11 mouse cellular contexts compared by ENCODE assay signal in genomic region chr1:76724453-76724852, GRCm38 (mm10).
DNase-seq lines count a peak whose midpoint lies in the region; ATAC-seq and TF ChIP-seq lines count a peak whose summit lies in the region.
"Had no signal": no experiment of that assay in that cellular context is flagged by ENCODE, and none has a peak within 500 bp of the region (broad histone marks: within the 10 kb centered on the region; RNA-seq: fewer than 3 reads in every experiment).

No protein-coding gene starts in this region.

- TF ChIP-seq POLR2A in kidney, adult 2 months (IDR thresholded peaks at IDR 0.05; ENCODE audit: low read depth, low read length), result no peak
- TF ChIP-seq POLR2A in lung, adult 2 months (IDR thresholded peaks at IDR 0.05; ENCODE audit: borderline replicate concordance, extremely low read depth, low read depth, low read length), result no peak

- H3K27me3 ChIP-seq in kidney, adult 2 months (replicated peaks; ENCODE audit: control insufficient read depth, insufficient read depth, low read length), result no peaks in the 10 kb centered on the region
- no peaks in the 10 kb centered on the region for H3K27me3 ChIP-seq in kidney, embryonic 16.5 days (ENCODE audit: insufficient read depth, low read length)
- H3K27me3 ChIP-seq: midbrain, embryonic 13.5 days had no signal

- peak; percentile 18 for DNase-seq in adrenal gland, adult 2 months
- DNase-seq in adrenal gland, adult 18-20 months (ENCODE audit: low spot score in 2 of 2), result no peak
- DNase-seq in kidney, adult 2 months, result peak; percentile 68
- DNase-seq in gastrocnemius, postnatal 14 days, result peak; percentile 9
- peak; percentile 5 for DNase-seq in lung, adult 2 months
- DNase-seq in retina, postnatal 1 day, result no peak
- no peak for DNase-seq in embryo, embryonic 9.5 days (ENCODE audit: extremely low spot score)
- DNase-seq: thymus, postnatal 36 days had no signal

- no peak overlapping the region for H3K9ac ChIP-seq in kidney, embryonic 16.5 days (replicated peaks; ENCODE audit: low read length)
- H3K9ac ChIP-seq: midbrain, embryonic 13.5 days had no signal

- H3K27ac ChIP-seq in kidney, adult 2 months (ENCODE audit: insufficient read depth, low read depth, low read length), result no peak overlapping the region
- no peak overlapping the region for H3K27ac ChIP-seq in kidney, embryonic 16.5 days (ENCODE audit: low read length)
- H3K27ac ChIP-seq: limb, embryonic 10.5 days; midbrain, embryonic 13.5 days had no signal

- no peak for ATAC-seq in kidney, embryonic 16.5 days (ENCODE audit: low FRiP score, low TSS enrichment)
- ATAC-seq: midbrain, embryonic 13.5 days had no signal

- no peak overlapping the region for H3K4me3 ChIP-seq in kidney, adult 2 months (ENCODE audit: insufficient read depth, low read depth, low read length)
- no peak overlapping the region for H3K4me3 ChIP-seq in kidney, embryonic 16.5 days (ENCODE audit: low read length)
- H3K4me3 ChIP-seq in lung, adult 2 months (replicated peaks; ENCODE audit: extremely low read depth, low read depth, low read length), result no peak overlapping the region
- H3K4me3 ChIP-seq: limb, embryonic 10.5 days; midbrain, embryonic 13.5 days had no signal

- H3K36me3 ChIP-seq in kidney, adult 2 months (ENCODE audit: control insufficient read depth, insufficient read depth, low read length), result no peaks in the 10 kb centered on the region
- H3K36me3 ChIP-seq in kidney, embryonic 16.5 days (ENCODE audit: insufficient read depth, low read length), result no peaks in the 10 kb centered on the region
- H3K36me3 ChIP-seq: limb, embryonic 10.5 days; midbrain, embryonic 13.5 days had no signal

- 36% methylated on average over 3 of the region's 3 CpGs for WGBS in kidney, adult 2 months
- WGBS in kidney, embryonic 16.5 days, result 67% methylated on average over 3 of the region's 3 CpGs
- WGBS in lung, adult 2 months, result 38% methylated on average over 3 of the region's 3 CpGs

- H3K4me2 ChIP-seq in kidney, embryonic 16.5 days (replicated peaks; ENCODE audit: low read depth, low read length), result no peak overlapping the region
- H3K4me2 ChIP-seq: midbrain, embryonic 13.5 days had no signal

- H3K4me1 ChIP-seq in kidney, adult 2 months (ENCODE audit: control insufficient read depth, insufficient read depth, low read length), result peaks cover 5% of the 10 kb centered on the region
- no peaks in the 10 kb centered on the region for H3K4me1 ChIP-seq in kidney, embryonic 16.5 days (ENCODE audit: insufficient read depth, low read length)
- no peaks in the 10 kb centered on the region for H3K4me1 ChIP-seq in lung, adult 2 months (ENCODE audit: control insufficient read depth, insufficient read depth, low read length)
- H3K4me1 ChIP-seq: limb, embryonic 10.5 days; midbrain, embryonic 13.5 days had no signal

- H3K9me3 ChIP-seq in kidney, embryonic 16.5 days (ENCODE audit: low read length), result no peaks in the 10 kb centered on the region
- H3K9me3 ChIP-seq: limb, embryonic 10.5 days; midbrain, embryonic 13.5 days had no signal

- no peak for TF ChIP-seq CTCF in kidney, adult 2 months (conservative IDR thresholded peaks at IDR 0.05; ENCODE audit: insufficient read depth, insufficient read length, low read depth, low read length)
- no peak for TF ChIP-seq CTCF in lung, adult 2 months (IDR thresholded peaks at IDR 0.05; ENCODE audit: insufficient read depth, low read length)

- intact Hi-C loops in gastrocnemius, postnatal 14 days (cut with DNase I; ENCODE audit: low total_unique reads), result no loop called here

Comparison
In these comparisons a context has a peak if more than half of its experiments do, and no peak if none do; other contexts are left out.
1. DNase-seq: peak in adrenal gland, adult 2 months (single experiment), kidney, adult 2 months (single experiment), gastrocnemius, postnatal 14 days (single experiment) and lung, adult 2 months (single experiment); none in adrenal gland, adult 18-20 months (0 of 2), retina, postnatal 1 day (single experiment) and embryo, embryonic 9.5 days (single experiment).